Mouse (Mus musculus) MEL (cell line): ENCODE measurements around the gene 1700001O22Rik. TPM values are rescaled to one million over a fixed set of nuclear protein-coding genes. Genes with fewer than 3 reads are reported as not detected.

ENCODE experiments used
- DNase-seq: peaks from one replicate; pipeline ENCODE4 v3.0.0; 2011; ENCODE audit warnings: low read depth, low spot score
- H3K27ac ChIP-seq: 2 replicates; pipeline ENCODE4 v1.5.1; 2012; ENCODE audit warnings: low read depth, mild to moderate bottlenecking, control low read depth, low read length, moderate library complexity; ENCODE audit not compliant: control insufficient read depth
- H3K27me3 ChIP-seq, 2 experiments: fragments of 150-350 bp in 1 of 2; sonication (generic) in 1 of 2; 2 replicates each; pipeline ENCODE4 v1.6.1; 2012; ENCODE audit warnings: low read length in 2 of 2, mild to moderate bottlenecking in 2 of 2, improper control_type of control experiment in 1 of 2, moderate library complexity in 1 of 2; ENCODE audit not compliant: insufficient read depth in 2 of 2, control insufficient read depth in 1 of 2
- H3K36me3 ChIP-seq, 2 experiments: 2 replicates each; pipeline ENCODE4 v1.6.1; 2012 to 2014; ENCODE audit warnings: low read length in 2 of 2, improper control_type of control experiment in 1 of 2, inconsistent platforms in 1 of 2, mild to moderate bottlenecking in 1 of 2; ENCODE audit not compliant: insufficient read depth in 2 of 2, control insufficient read depth in 1 of 2
- H3K4me1 ChIP-seq, 2 experiments: fragments of 150-350 bp in 1 of 2; sonication (generic) in 1 of 2; 2 replicates each; pipeline ENCODE4 v1.6.1; 2012; ENCODE audit warnings: low read length in 2 of 2, improper control_type of control experiment in 1 of 2, mild to moderate bottlenecking in 1 of 2; ENCODE audit not compliant: insufficient read depth in 2 of 2, control insufficient read depth in 1 of 2
- H3K4me3 ChIP-seq, 2 experiments: fragments of 150-350 bp in 1 of 2; sonication (generic) in 1 of 2; 2 replicates each; pipeline ENCODE4 v1.5.1; 2012; ENCODE audit warnings: low read depth in 2 of 2, low read length in 2 of 2, mild to moderate bottlenecking in 2 of 2, moderate library complexity in 2 of 2, control low read depth in 1 of 2, improper control_type of control experiment in 1 of 2; ENCODE audit not compliant: control insufficient read depth in 1 of 2, insufficient read depth in 1 of 2
- H3K79me2 ChIP-seq: 2 replicates; pipeline ENCODE4 v1.6.1; 2012; ENCODE audit warnings: mild to moderate bottlenecking, low read length, moderate library complexity; ENCODE audit not compliant: control insufficient read depth, poor library complexity, insufficient read depth
- H3K9ac ChIP-seq: 2 replicates; pipeline ENCODE4 v1.6.1; 2012; ENCODE audit warnings: low read depth, mild to moderate bottlenecking, control low read depth, low read length, moderate library complexity; ENCODE audit not compliant: control insufficient read depth, poor library complexity, severe bottlenecking
- H3K9me3 ChIP-seq: fragments of 150-350 bp; sonication (generic); replicated peaks from 2 replicates; pipeline ENCODE4 v1.6.1; 2012; ENCODE audit warnings: mild to moderate bottlenecking, low read length, improper control_type of control experiment, moderate library complexity; ENCODE audit not compliant: insufficient read depth
- CHD1 ChIP-seq: IDR thresholded peaks from 2 replicates; pipeline ENCODE4 v1.6.1; 2012; ENCODE audit warnings: low read depth, mild to moderate bottlenecking, inconsistent platforms, low read length, improper control_type of control experiment
- CHD2 ChIP-seq: IDR thresholded peaks from 2 replicates; pipeline ENCODE4 v1.6.1; 2011; ENCODE audit warnings: low read length, improper control_type of control experiment
- EP300 ChIP-seq, 2 experiments: IDR thresholded peaks; 2 replicates each; pipeline ENCODE4 v1.6.1; 2011; ENCODE audit warnings: improper control_type of control experiment in 2 of 2, low read length in 2 of 2, low read depth in 1 of 2, mild to moderate bottlenecking in 1 of 2
- ETS1 ChIP-seq: IDR thresholded peaks from 2 replicates; pipeline ENCODE4 v1.6.1; 2012; ENCODE audit warnings: low read depth, mild to moderate bottlenecking, inconsistent platforms, low read length, improper control_type of control experiment, moderate library complexity
- GATA1 ChIP-seq: IDR thresholded peaks from 2 replicates; pipeline ENCODE4 v1.6.1; 2011; ENCODE audit warnings: low read depth, low read length, improper control_type of control experiment
- HCFC1 ChIP-seq: IDR thresholded peaks from 2 replicates; pipeline ENCODE4 v1.6.1; 2012; ENCODE audit warnings: low read depth, mild to moderate bottlenecking, inconsistent platforms, low read length, improper control_type of control experiment, moderate library complexity
- JUND ChIP-seq: IDR thresholded peaks from 2 replicates; pipeline ENCODE4 v1.6.1; 2011; ENCODE audit warnings: low read depth, mild to moderate bottlenecking, improper control_type of control experiment, low read length
- MAFK ChIP-seq: IDR thresholded peaks from 2 replicates; pipeline ENCODE4 v1.6.1; 2011; ENCODE audit warnings: low read depth, mild to moderate bottlenecking, low read length, improper control_type of control experiment, borderline replicate concordance
- MAX ChIP-seq: IDR thresholded peaks from 2 replicates; pipeline ENCODE4 v1.6.1; 2011; ENCODE audit warnings: low read length, improper control_type of control experiment
- MAZ ChIP-seq: IDR thresholded peaks from 2 replicates; pipeline ENCODE4 v1.6.1; 2012; ENCODE audit warnings: low read depth, mild to moderate bottlenecking, inconsistent platforms, low read length, improper control_type of control experiment
- MXI1 ChIP-seq: IDR thresholded peaks from 2 replicates; pipeline ENCODE4 v1.6.1; 2011; ENCODE audit warnings: mild to moderate bottlenecking, low read depth, low read length, improper control_type of control experiment
- MYB ChIP-seq: IDR thresholded peaks from 2 replicates; pipeline ENCODE4 v1.6.1; 2011; ENCODE audit warnings: mild to moderate bottlenecking, low read depth, low read length, improper control_type of control experiment
- NELFE ChIP-seq: IDR thresholded peaks from 2 replicates; pipeline ENCODE4 v1.6.1; 2011; ENCODE audit warnings: low read depth, low read length, improper control_type of control experiment
- NRF1 ChIP-seq: IDR thresholded peaks from 2 replicates; pipeline ENCODE4 v1.6.1; 2014; ENCODE audit warnings: low read depth, mild to moderate bottlenecking, inconsistent platforms, low read length, improper control_type of control experiment, moderate library complexity; ENCODE audit not compliant: poor library complexity, insufficient read depth, severe bottlenecking
- POLR2A ChIP-seq, 2 experiments: IDR thresholded peaks; 2 replicates each; pipeline ENCODE4 v1.6.1; 2011 to 2012; ENCODE audit warnings: low read length in 2 of 2, mild to moderate bottlenecking in 2 of 2, control low read depth in 1 of 2, improper control_type of control experiment in 1 of 2, low read depth in 1 of 2, moderate library complexity in 1 of 2; ENCODE audit not compliant: control insufficient read depth in 1 of 2, insufficient read depth in 1 of 2, poor library complexity in 1 of 2
- POLR2AphosphoS2 ChIP-seq: IDR thresholded peaks from 2 replicates; pipeline ENCODE4 v1.6.1; 2011; ENCODE audit warnings: low read length, improper control_type of control experiment
- POLR2AphosphoS5 ChIP-seq: IDR thresholded peaks from 2 replicates; pipeline ENCODE4 v1.6.1; 2012; ENCODE audit warnings: low read depth, borderline replicate concordance, mild to moderate bottlenecking, inconsistent platforms, low read length, moderate library complexity, mixed read lengths
- RAD21 ChIP-seq: IDR thresholded peaks from 2 replicates; pipeline ENCODE4 v1.6.1; 2011; ENCODE audit warnings: mild to moderate bottlenecking, low read depth, low read length, improper control_type of control experiment
- RCOR1 ChIP-seq: IDR thresholded peaks from 2 replicates; pipeline ENCODE4 v1.6.1; 2012; ENCODE audit warnings: low read depth, mild to moderate bottlenecking, inconsistent platforms, low read length, improper control_type of control experiment
- TAL1 ChIP-seq: IDR thresholded peaks from 2 replicates; pipeline ENCODE4 v1.6.1; 2012; ENCODE audit warnings: mild to moderate bottlenecking, inconsistent platforms, low read length, moderate library complexity, mixed read lengths
- TBP ChIP-seq: IDR thresholded peaks from 2 replicates; pipeline ENCODE4 v1.8.0; 2011; ENCODE audit warnings: low read depth, low read length, improper control_type of control experiment
- TCF12 ChIP-seq: IDR thresholded peaks from 2 replicates; pipeline ENCODE4 v1.6.1; 2014; ENCODE audit warnings: low read depth, mild to moderate bottlenecking, inconsistent platforms, low read length, improper control_type of control experiment, moderate library complexity
- UBTF ChIP-seq: IDR thresholded peaks from 2 replicates; pipeline ENCODE4 v1.6.1; 2012; ENCODE audit warnings: low read depth, mild to moderate bottlenecking, inconsistent platforms, low read length, improper control_type of control experiment, moderate library complexity, borderline replicate concordance; ENCODE audit not compliant: insufficient read depth
- USF1 ChIP-seq: IDR thresholded peaks from 2 replicates; pipeline ENCODE4 v1.6.1; 2014; ENCODE audit warnings: low read depth, mild to moderate bottlenecking, inconsistent platforms, low read length, improper control_type of control experiment, moderate library complexity
- USF2 ChIP-seq, 2 experiments: IDR thresholded peaks; 2 replicates each; pipeline ENCODE4 v1.6.1; 2011 to 2012; ENCODE audit warnings: improper control_type of control experiment in 2 of 2, low read length in 2 of 2, borderline replicate concordance in 1 of 2, inconsistent platforms in 1 of 2, low read depth in 1 of 2, mild to moderate bottlenecking in 1 of 2; ENCODE audit not compliant: insufficient read depth in 1 of 2
- ZC3H11A ChIP-seq: IDR thresholded peaks from 2 replicates; pipeline ENCODE4 v1.6.1; 2012; ENCODE audit warnings: low read depth, mild to moderate bottlenecking, inconsistent platforms, low read length, improper control_type of control experiment
- polyA plus RNA-seq, 2 experiments: library from polyadenylated mRNA; stranded (reverse) in 1 of 2; unstranded in 1 of 2; fragments of >175 nt in 1 of 2; fragments of >200 nt in 1 of 2; gene quantifications; 2 replicates each; pipeline versions ENCODE4 v1.2.1 to v1.2.4; 2012; ENCODE audit warnings: low replicate concordance in 2 of 2, low read depth in 1 of 2; ENCODE audit not compliant: insufficient read length in 2 of 2, insufficient read depth in 1 of 2, missing spikeins in 1 of 2
- total RNA-seq: library from RNA; depleted of rRNA; stranded (reverse); fragments of 300-350 nt; gene quantifications from 2 replicates; pipeline ENCODE4 v1.2.3, GENCODE M21; 2012

Gene 1700001O22Rik
- total and polyA plus RNA-seq, 3 experiments: 0.50 to 1.8 TPM; not detected in 1

- Histone ChIP-seq H3K9me3 (no peaks in the 10 kb centered on the region), H3K36me3 (peaks cover 0 to 19% of the 10 kb centered on the region in 2 experiments; a peak in 2 of 4 replicates), H3K9ac (peak overlapping the region; percentile 40; the same call in 1 of the 2 replicates), H3K27ac (peak overlapping the region; percentile 75), H3K4me1 (peaks cover 16 to 34% of the 10 kb centered on the region in 2 experiments), H3K79me2 (peaks cover 2% of the 10 kb centered on the region; the same call in 1 of the 2 replicates), H3K4me3 (peak overlapping the region; percentile 4 to 10; a peak in 2 of 4 replicates), H3K27me3 (no peaks in the 10 kb centered on the region)
- no peak for DNase-seq
- peak; percentile 77 for TF ChIP-seq USF1
- no peak for TF ChIP-seq POLR2AphosphoS2
- TF ChIP-seq JUND: no peak
- TF ChIP-seq RCOR1: no peak
- TF ChIP-seq NRF1: no peak
- no peak; a peak in 1 of 4 replicates for TF ChIP-seq EP300 (IDR thresholded peaks at IDR 0.05; ENCODE audit: low read depth in 1 of 2, low read length in 2 of 2)
- TF ChIP-seq RAD21: no peak
- no peak for TF ChIP-seq TCF12
- TF ChIP-seq MYB: no peak
- TF ChIP-seq CHD1: no peak
- TF ChIP-seq ZC3H11A: no peak
- no peak for TF ChIP-seq MAZ
- TF ChIP-seq ETS1: no peak
- TF ChIP-seq TAL1: no peak
- TF ChIP-seq TBP: no peak; the same call in 1 of the 2 replicates
- 0 out of 2 replicates have a peak, but pooled peaks have one; percentile 4 for TF ChIP-seq MAX
- TF ChIP-seq GATA1: no peak
- no peak for TF ChIP-seq UBTF
- no peak for TF ChIP-seq CHD2
- no peak for TF ChIP-seq NELFE
- TF ChIP-seq USF2 (IDR thresholded peaks at IDR 0.05; ENCODE audit: borderline replicate concordance in 1 of 2, insufficient read depth in 1 of 2, low read depth in 1 of 2, low read length in 2 of 2): 0 out of 4 replicates have a peak, but pooled peaks of 1 of the 2 experiments have one; percentile 25
- no peak for TF ChIP-seq MAFK
- no peak for TF ChIP-seq HCFC1
- TF ChIP-seq POLR2A (IDR thresholded peaks at IDR 0.05; ENCODE audit: control insufficient read depth in 1 of 2, insufficient read depth in 1 of 2, low read depth in 1 of 2, low read length in 2 of 2, poor library complexity in 1 of 2): no peak
- TF ChIP-seq POLR2AphosphoS5: 0 out of 2 replicates have a peak, but pooled peaks have one; percentile 55
- 0 out of 2 replicates have a peak, but pooled peaks have one; percentile 3 for TF ChIP-seq MXI1
Measured at GRCm38 (mm10) chr2:30773313-30774005, 30.0 kb downstream of the 1700001O22Rik start.
